Mouse (Mus musculus): Measurements from ENCODE around the gene Meis2. TPM values are rescaled to one million over a fixed set of nuclear protein-coding genes. Genes with fewer than 3 reads are reported as not detected.

Meis2 gene
- polyA plus RNA-seq, 1 experiment from 2014 or later: 53.0 TPM

DNA sequence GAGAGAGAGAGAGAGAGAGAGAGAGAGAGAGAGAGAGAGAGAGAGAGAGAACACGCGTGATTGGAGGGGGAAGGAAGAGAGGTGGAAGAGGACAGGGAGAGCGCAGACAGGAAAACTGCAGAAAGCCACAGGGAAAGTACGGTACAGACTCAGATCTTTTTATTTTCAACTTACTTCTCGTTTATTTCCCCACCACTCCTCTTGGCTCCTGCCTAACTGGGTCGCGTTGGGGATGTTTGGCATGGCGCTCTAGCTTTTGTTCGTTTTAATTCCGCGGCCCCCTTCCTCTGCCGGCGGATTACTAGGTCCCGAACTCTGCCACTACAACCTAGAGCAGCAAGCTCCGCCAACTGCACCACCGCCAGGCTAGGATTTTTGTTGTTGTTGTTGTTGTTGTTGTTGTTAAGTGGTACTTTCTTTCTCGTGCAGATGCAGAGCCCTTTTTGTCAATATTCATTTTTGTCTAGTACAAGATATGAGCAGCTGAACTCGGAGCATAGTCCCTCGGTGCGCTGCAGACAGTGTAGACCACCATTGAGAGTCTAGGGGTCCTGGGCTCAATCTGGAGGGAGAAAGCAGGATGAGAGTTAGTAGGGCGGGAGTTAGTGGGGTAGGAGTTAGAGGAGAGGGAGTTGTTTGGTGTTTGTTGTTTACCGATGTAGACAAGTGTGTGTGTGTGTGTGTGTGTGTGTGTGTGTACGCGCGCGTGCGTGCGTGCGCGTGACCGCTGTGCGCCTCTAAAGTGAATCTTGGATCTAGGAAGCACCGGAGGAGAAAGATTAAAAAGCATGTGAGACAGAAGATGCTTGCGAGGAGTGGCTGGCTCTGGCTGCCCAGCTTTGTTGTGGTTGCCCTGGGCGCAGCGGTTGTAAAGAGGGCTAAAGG is 660 bp upstream of the Meis2 start:
- Histone ChIP-seq H3K4me2 (peak overlapping the region; percentile 71), H3K9ac (peak overlapping the region; percentile 37), H3K36me3 (no peaks in the 10 kb centered on the region), H3K4me1 (no peaks in the 10 kb centered on the region), H3K4me3 (replicated peaks) (peak overlapping the region; percentile 69), H3K9me3 (no peaks in the 10 kb centered on the region), H3K27me3 (replicated peaks) (no peaks in the 10 kb centered on the region), H3K27ac (peak overlapping the region; percentile 99)
- WGBS: under 1% methylated on average over 36 of the region's 36 CpGs
- ATAC-seq (ENCODE audit: insufficient read depth, low FRiP score, low read depth): no peak

DNA sequence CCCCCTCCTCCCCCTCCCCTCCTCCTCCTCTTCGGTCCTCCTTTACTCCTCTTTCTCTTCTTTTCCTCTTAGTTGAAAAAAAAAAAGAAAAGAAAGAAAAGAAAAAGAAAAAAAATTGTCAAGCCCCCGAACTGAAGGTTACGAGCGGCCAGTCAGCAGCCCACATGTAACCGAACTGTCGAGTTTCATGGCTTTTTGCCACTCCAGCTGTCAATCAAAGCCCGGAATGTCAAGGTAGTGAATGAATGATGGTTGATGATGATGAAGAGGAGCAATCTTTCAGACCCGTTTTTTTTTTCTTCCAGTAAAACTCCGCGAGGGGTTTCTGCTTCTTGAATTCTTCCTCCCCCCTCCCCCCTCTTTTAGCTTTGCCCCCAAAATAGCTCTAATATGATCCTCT is 582 bp downstream of the Meis2 start:
- Histone ChIP-seq H3K4me2 (peak overlapping the region; percentile 71), H3K9ac (peak overlapping the region; percentile 58; the same call in 1 of the 2 replicates), H3K4me1 (0 out of 2 replicates have a peak, but pooled peaks cover 3% of the 10 kb centered on the region), H3K9me3 (no peaks in the 10 kb centered on the region), H3K27me3 (replicated peaks) (no peaks in the 10 kb centered on the region), H3K4me3 (replicated peaks) (peak overlapping the region; percentile 69), H3K36me3 (0 out of 2 replicates have a peak, but pooled peaks cover 4% of the 10 kb centered on the region), H3K27ac (peak overlapping the region; percentile 99)
- ATAC-seq (ENCODE audit: insufficient read depth, low FRiP score, low read depth): no peak
- 0% methylated on average over 9 of the region's 10 CpGs for WGBS

DNA sequence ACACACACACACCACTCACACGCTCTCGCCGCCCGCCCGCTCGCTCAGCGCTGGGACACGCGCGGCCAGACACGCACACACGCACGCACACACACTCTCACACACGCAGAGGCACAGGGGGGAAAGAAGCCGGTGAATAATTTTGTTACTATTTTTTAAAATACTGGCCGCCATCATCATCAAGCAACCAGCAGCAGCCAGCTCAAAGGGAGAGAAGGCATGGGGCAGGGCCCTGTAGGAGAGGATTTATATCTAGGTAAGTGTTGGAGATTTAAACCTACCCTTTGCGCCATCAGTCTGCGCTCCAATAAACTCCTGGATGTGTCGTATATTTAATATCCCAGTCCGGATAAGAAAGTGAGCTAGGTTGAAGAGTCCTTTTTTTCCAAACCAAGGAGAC is 1.1 kb downstream of the Meis2 start:
- WGBS: under 1% methylated on average over 20 of the region's 20 CpGs
- peak overlapping the region; percentile 69 for H3K4me3 ChIP-seq (replicated peaks)
- H3K4me1 ChIP-seq: 0 out of 2 replicates have a peak, but pooled peaks cover 3% of the 10 kb centered on the region

DNA sequence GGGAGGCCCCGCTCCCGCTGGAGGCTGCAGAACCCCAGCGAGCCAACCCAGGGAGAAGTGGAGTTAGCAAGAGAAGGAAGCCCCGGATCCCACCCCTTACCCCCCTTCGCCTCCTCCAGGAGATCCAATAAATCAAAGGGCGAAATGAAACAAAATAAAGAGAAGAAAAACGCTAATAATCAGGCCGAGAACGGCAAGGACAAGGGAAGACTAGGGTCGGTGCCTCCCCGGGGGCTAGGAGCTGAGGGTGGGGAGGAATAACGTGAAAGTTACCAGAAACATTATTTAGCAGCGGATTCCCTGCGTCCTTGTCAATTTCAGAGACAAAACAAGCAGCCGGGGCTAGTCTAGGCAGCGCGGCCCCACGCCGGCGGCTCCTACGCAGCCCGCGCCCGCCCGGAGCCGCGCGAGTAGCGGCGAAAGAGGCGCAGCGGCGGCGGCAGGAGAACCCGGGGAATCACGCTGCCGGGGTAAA is 1.8 kb downstream of the Meis2 start:
- Histone ChIP-seq H3K9ac (peak overlapping the region; percentile 84), H3K36me3 (0 out of 2 replicates have a peak, but pooled peaks cover 4% of the 10 kb centered on the region), H3K9me3 (no peaks in the 10 kb centered on the region), H3K4me1 (0 out of 2 replicates have a peak, but pooled peaks cover 8% of the 10 kb centered on the region), H3K4me3 (replicated peaks) (peak overlapping the region; percentile 69), H3K27me3 (replicated peaks) (no peaks in the 10 kb centered on the region), H3K4me2 (peak overlapping the region; percentile 71), H3K27ac (peak overlapping the region; percentile 99)
- no peak for ATAC-seq (ENCODE audit: insufficient read depth, low FRiP score, low read depth)
- WGBS: under 1% methylated on average over 37 of the region's 37 CpGs

More for the DNA sequence above, 1.1 kb downstream of the Meis2 start:
- Histone ChIP-seq H3K9ac (peak overlapping the region; percentile 84), H3K36me3 (0 out of 2 replicates have a peak, but pooled peaks cover 4% of the 10 kb centered on the region), H3K4me2 (peak overlapping the region; percentile 71), H3K27ac (peak overlapping the region; percentile 99), H3K9me3 (no peaks in the 10 kb centered on the region), H3K27me3 (replicated peaks) (no peaks in the 10 kb centered on the region)
- ATAC-seq (ENCODE audit: insufficient read depth, low FRiP score, low read depth): no peak

DNA sequence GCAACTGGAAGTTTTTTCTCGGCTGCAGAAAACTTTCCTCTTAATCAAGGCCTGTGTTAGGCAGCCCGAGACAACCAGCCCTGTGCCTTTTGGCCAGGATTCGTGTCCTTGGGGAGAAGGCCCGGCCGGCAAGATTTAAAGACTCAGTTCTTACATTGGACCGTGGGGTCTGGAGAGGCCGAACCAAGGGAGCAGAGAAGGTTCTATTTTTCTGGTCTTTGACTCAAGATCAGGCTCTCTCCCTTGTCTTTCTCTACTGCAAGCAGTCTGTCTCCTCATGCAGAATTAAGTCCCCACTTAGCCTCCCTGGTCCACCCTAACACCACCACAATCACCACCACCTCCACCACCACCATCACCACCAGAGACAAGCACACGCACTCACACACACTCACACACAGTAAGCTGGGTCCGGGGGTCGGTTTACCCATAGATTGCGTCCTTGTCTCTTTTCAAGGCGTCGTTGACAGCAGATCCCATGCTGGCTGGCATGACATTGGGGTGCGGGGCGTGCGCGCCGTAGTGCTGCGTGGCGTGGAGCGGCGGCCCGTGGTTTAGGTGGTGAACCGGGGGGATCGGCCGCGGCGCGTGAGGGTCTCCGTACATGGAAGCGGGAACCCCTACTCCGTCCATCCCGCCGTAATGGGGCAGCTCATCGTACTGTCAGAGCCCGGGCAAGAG is 2.7 kb downstream of the Meis2 start:
- no peak for ATAC-seq (ENCODE audit: insufficient read depth, low FRiP score, low read depth)
- Histone ChIP-seq H3K9ac (peak overlapping the region; percentile 84), H3K27me3 (replicated peaks) (no peaks in the 10 kb centered on the region), H3K36me3 (0 out of 2 replicates have a peak, but pooled peaks cover 4% of the 10 kb centered on the region), H3K4me1 (0 out of 2 replicates have a peak, but pooled peaks cover 9% of the 10 kb centered on the region), H3K4me3 (replicated peaks) (peak overlapping the region; percentile 69), H3K9me3 (no peaks in the 10 kb centered on the region), H3K27ac (peak overlapping the region; percentile 99), H3K4me2 (peak overlapping the region; percentile 71)
- WGBS: under 1% methylated on average over 36 of the region's 36 CpGs

DNA sequence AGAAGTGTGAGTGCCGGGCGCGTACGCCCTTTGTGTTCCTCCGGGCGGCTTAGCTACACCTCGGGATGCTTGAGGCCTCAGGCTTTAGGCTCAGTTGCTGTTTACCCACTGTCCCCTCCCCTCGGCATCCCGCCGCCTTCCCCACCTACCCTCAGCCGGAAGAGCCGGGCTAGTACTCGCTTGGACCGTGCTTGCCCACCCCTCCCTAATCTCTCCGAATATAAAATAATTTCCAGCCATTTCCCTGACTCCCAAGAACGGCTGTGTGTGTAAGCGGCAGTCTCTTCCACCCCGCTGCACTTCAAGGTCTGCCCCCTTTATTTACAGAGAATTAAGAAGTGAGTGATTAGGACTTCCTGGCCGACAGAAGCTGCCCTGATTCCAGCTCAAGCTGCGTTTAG is 3.4 kb downstream of the Meis2 start:
- H3K27ac ChIP-seq: peak overlapping the region; percentile 99
- 0 out of 2 replicates have a peak, but pooled peaks cover 4% of the 10 kb centered on the region for H3K36me3 ChIP-seq
- no peaks in the 10 kb centered on the region for H3K9me3 ChIP-seq
- under 1% methylated on average over 20 of the region's 20 CpGs for WGBS
- H3K4me1 ChIP-seq: 0 out of 2 replicates have a peak, but pooled peaks cover 9% of the 10 kb centered on the region
- ATAC-seq (ENCODE audit: insufficient read depth, low FRiP score, low read depth): no peak
- peak overlapping the region; percentile 84 for H3K9ac ChIP-seq
- H3K4me2 ChIP-seq: peak overlapping the region; percentile 71
- no peaks in the 10 kb centered on the region for H3K27me3 ChIP-seq (replicated peaks)
- peak overlapping the region; percentile 69 for H3K4me3 ChIP-seq (replicated peaks)

DNA sequence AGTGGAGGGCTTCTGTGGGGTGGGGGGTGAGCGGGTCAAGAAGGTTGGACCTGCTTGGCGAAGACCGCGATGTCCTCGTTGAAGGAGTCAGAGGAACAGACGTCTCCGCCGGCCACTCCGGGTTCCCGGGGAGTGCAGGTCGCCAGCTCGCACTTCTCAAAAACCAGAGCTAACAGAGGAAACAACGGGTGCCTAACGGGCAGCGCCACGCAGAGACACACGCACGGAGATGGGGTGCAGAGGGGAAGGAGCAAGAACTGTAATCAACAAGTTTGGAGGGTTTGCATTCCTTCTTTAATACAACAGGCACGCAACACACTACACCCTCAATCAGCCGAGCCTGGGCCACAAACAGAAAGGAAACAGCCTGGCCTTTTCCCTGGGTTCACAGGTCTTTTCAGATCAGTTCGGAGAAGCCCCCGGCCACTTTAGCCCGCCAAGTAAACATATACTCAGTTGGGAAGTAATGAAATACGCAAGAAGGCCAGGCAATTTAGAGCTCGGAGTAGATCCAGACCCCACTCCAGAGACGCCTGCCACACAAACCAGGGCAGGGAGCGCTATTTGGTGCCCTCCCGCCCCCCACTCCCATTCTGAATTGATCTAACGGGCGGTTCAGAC is 4.1 kb downstream of the Meis2 start:
- Histone ChIP-seq H3K4me1 (0 out of 2 replicates have a peak, but pooled peaks cover 9% of the 10 kb centered on the region), H3K36me3 (0 out of 2 replicates have a peak, but pooled peaks cover 4% of the 10 kb centered on the region), H3K4me3 (replicated peaks) (peak overlapping the region; percentile 69), H3K9me3 (no peaks in the 10 kb centered on the region), H3K4me2 (peak overlapping the region; percentile 71), H3K9ac (peak overlapping the region; percentile 84), H3K27ac (peak overlapping the region; percentile 99), H3K27me3 (replicated peaks) (no peaks in the 10 kb centered on the region)
- 2% methylated on average over 30 of the region's 30 CpGs for WGBS
- no peak for ATAC-seq (ENCODE audit: insufficient read depth, low FRiP score, low read depth)

DNA sequence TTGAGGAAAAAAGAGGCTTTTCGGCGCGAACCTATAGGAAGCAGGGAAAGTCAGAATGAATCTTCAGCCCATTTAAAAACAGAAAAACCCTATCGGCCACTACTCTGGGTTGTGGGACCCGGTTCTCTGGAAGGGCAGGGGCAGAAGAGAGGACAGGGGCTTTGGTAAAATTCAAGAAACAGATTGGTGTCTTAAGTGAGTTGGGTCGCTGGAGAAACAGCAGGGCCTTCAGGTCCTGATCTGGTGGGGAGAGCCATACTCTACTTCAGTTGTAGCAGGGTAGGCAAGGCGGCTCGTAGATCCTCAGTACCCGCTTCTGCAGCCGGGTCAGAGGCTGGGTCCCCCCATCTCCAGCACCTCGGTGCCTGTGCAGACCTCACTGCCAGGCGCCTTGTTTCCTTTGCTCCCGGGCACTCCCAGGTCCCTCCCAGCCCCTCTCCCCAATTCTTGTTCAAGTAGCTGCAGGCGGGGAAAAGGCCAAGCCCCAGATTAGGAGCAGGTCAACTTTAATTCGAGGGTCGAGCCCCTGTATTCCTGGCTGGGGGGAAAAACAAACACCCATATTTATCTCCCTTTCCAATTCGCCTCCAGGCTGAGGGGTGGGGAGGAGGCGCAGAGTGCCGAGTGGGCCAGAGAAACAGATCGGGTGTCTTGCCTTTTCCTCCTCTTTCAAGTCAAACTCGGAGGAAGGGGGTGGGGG is 4.8 kb downstream of the Meis2 start:
- Histone ChIP-seq H3K4me3 (replicated peaks) (peak overlapping the region; percentile 69), H3K36me3 (0 out of 2 replicates have a peak, but pooled peaks cover 4% of the 10 kb centered on the region), H3K27me3 (replicated peaks) (no peaks in the 10 kb centered on the region), H3K9ac (peak overlapping the region; percentile 84), H3K4me1 (0 out of 2 replicates have a peak, but pooled peaks cover 13% of the 10 kb centered on the region), H3K27ac (peak overlapping the region; percentile 99), H3K9me3 (no peaks in the 10 kb centered on the region), H3K4me2 (peak overlapping the region; percentile 71)
- 9% methylated on average over 21 of the region's 21 CpGs for WGBS
- ATAC-seq (ENCODE audit: insufficient read depth, low FRiP score, low read depth): no peak

DNA sequence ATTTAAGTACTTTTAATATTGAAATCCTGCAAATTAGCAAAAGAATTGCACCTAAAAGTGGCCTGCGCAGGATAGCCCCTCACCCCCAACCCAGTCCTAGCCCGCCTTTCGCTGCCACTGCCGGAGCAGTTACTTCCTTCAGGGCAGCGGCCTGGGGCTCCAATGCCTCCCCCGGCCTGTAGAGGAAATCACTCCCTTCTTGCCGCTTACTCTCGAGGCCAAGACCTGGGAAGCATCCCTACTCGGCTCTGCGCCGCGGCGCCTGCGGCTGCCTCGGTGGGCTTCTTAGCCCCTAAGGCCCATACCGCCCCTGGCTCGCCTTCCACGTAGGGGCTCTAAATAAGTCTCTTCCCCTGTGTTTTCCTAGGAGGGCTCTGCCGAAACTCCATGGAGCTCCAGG is 5.4 kb downstream of the Meis2 start:
- H3K9ac ChIP-seq: peak overlapping the region; percentile 84
- H3K27me3 ChIP-seq (replicated peaks): no peaks in the 10 kb centered on the region
- 12% methylated on average over 19 of the region's 19 CpGs for WGBS
- peak overlapping the region; percentile 71 for H3K4me2 ChIP-seq
- ATAC-seq (ENCODE audit: insufficient read depth, low FRiP score, low read depth): no peak
- H3K4me1 ChIP-seq: 0 out of 2 replicates have a peak, but pooled peaks cover 13% of the 10 kb centered on the region
- H3K36me3 ChIP-seq: 0 out of 2 replicates have a peak, but pooled peaks cover 4% of the 10 kb centered on the region
- no peaks in the 10 kb centered on the region for H3K9me3 ChIP-seq
- peak overlapping the region; percentile 99 for H3K27ac ChIP-seq
- H3K4me3 ChIP-seq (replicated peaks): peak overlapping the region; percentile 69

DNA sequence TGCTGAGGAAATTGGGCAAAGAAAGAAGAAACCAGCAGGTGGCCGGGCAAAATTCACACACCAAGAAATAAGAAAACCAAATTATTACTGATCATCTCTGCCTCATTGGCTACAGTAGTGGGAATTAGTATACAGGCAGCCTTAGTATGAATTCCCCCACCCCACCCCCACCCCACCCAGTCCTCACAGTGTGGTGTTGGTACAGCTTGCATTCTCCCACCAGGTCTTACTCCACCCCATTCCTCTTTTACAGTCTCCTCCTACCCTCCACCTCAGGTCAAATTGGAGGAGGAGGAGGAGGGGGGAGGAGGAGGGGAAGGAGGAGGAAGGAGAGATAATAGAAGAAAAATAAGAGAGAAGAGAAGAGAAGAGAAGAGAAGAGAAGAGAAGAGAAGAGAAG is 6.0 kb downstream of the Meis2 start:
- peak overlapping the region; percentile 71; the same call in 1 of the 2 replicates for H3K4me2 ChIP-seq
- H3K27me3 ChIP-seq (replicated peaks): no peaks in the 10 kb centered on the region
- peak; percentile 63; the same call in 1 of the 2 replicates for ATAC-seq (ENCODE audit: insufficient read depth, low FRiP score, low read depth)
- 0 out of 2 replicates have a peak, but pooled peaks cover 4% of the 10 kb centered on the region for H3K36me3 ChIP-seq
- peak overlapping the region; percentile 99; the same call in 1 of the 2 replicates for H3K27ac ChIP-seq
- no peak overlapping the region for H3K9ac ChIP-seq
- no peaks in the 10 kb centered on the region for H3K9me3 ChIP-seq
- H3K4me3 ChIP-seq (replicated peaks): peak overlapping the region; percentile 69
- H3K4me1 ChIP-seq: 0 out of 2 replicates have a peak, but pooled peaks cover 13% of the 10 kb centered on the region
- 20% methylated on average over 1 of the region's 1 CpGs for WGBS

Measured in stomach, embryonic 15.5 days (tissue).